In the genomic region with DNA sequence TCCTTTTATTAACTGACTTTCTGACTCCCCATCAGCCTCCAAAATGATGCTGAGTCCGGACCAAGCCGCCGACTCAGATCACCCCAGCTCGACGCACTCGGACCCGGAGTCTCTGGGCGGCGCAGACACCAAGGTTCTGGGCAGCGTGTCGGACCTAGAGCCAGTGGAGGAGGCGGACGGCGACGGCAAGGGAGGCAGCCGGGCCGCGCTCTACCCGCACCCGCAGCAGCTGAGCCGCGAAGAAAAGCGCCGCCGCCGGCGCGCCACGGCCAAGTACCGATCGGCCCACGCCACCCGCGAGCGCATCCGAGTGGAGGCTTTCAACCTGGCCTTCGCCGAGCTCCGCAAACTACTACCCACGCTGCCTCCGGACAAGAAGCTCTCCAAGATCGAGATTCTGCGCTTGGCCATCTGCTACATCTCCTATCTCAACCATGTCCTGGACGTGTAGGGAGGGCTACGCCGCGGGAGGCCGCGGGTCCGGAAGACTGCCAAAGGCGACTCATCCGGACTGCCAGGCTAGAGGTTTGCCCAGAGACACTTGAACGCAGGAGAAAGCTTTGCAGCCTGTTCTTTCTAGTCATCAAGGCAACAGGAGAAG, we compare ENCODE assay signal across 9 mouse cellular contexts. TPM values are rescaled to one million over a fixed set of nuclear protein-coding genes. Genes with fewer than 3 reads are reported as not detected.
DNase-seq lines count a peak whose midpoint lies in the region; ATAC-seq and TF ChIP-seq lines count a peak whose summit lies in the region.
"Had no signal": no experiment of that assay in that cellular context is flagged by ENCODE, and none has a peak within 500 bp of the region (broad histone marks: within the 10 kb centered on the region; RNA-seq: fewer than 3 reads in every experiment).

No protein-coding gene starts in this region.

- DNase-seq in heart, postnatal 4 days: no peak
- peak; percentile 27 for DNase-seq in R1 (ENCODE audit: low read depth, low spot score)
- peak; percentile 47 for DNase-seq in mesoderm, embryonic 11.5 days (ENCODE audit: low read depth, low spot score)
- no peak for DNase-seq in thymus, postnatal 25 days

- ATAC-seq in heart, embryonic 14.5 days (ENCODE audit: insufficient number of reproducible peaks, insufficient read depth, low FRiP score, low read depth): no peak
- ATAC-seq in hindbrain, embryonic 16.5 days: peak; percentile 25
- ATAC-seq in stomach, embryonic 15.5 days (ENCODE audit: insufficient read depth, low FRiP score, low read depth): no peak

- H3K9me3 ChIP-seq in heart, embryonic 14.5 days (ENCODE audit: control insufficient read depth, low read length): no peaks in the 10 kb centered on the region
- H3K9me3 ChIP-seq in hindbrain, embryonic 16.5 days (ENCODE audit: control insufficient read depth, low read length): no peaks in the 10 kb centered on the region
- H3K9me3 ChIP-seq in stomach, embryonic 15.5 days: no peaks in the 10 kb centered on the region

- no peaks in the 10 kb centered on the region for H3K36me3 ChIP-seq in heart, embryonic 14.5 days (ENCODE audit: control insufficient read depth, insufficient read depth, low read length)
- no peaks in the 10 kb centered on the region for H3K36me3 ChIP-seq in hindbrain, embryonic 16.5 days (ENCODE audit: control insufficient read depth, insufficient read depth, low read length)
- H3K36me3 ChIP-seq in stomach, embryonic 15.5 days: no peaks in the 10 kb centered on the region

- peaks cover 83% of the 10 kb centered on the region for H3K27me3 ChIP-seq in heart, embryonic 14.5 days (ENCODE audit: control insufficient read depth, insufficient read depth, low read length)
- H3K27me3 ChIP-seq in hindbrain, embryonic 16.5 days (replicated peaks; ENCODE audit: control insufficient read depth, insufficient read depth, low read length): 0 out of 2 replicates have a peak, but pooled peaks cover 2% of the 10 kb centered on the region
- peaks cover 63% of the 10 kb centered on the region for H3K27me3 ChIP-seq in stomach, embryonic 15.5 days (replicated peaks)

- no peak for TF ChIP-seq POLR2A in cortical plate, adult 2 months (IDR thresholded peaks at IDR 0.05; ENCODE audit: extremely low read depth, insufficient read depth, low read length)

- WGBS in heart, embryonic 14.5 days: under 1% methylated on average over 53 of the region's 53 CpGs
- whole genome bisulfite sequencing in hindbrain, embryonic 16.5 days: 1% methylated on average over 53 of the region's 53 CpGs
- WGBS in stomach, embryonic 15.5 days: under 1% methylated on average over 53 of the region's 53 CpGs

- peak overlapping the region; percentile 67 for H3K4me2 ChIP-seq in heart, embryonic 14.5 days (ENCODE audit: low read length)
- H3K4me2 ChIP-seq in hindbrain, embryonic 16.5 days (ENCODE audit: low read length): peak overlapping the region; percentile 77
- peak overlapping the region; percentile 60 for H3K4me2 ChIP-seq in stomach, embryonic 15.5 days

- H3K4me3 ChIP-seq in heart, embryonic 14.5 days (ENCODE audit: control insufficient read depth in 1 of 2, insufficient read depth in 1 of 2, low read depth in 1 of 2, low read length in 2 of 2): peak overlapping the region; percentile 31 to 34
- peak overlapping the region; percentile 5; the same call in 1 of the 2 replicates for H3K4me3 ChIP-seq in cortical plate, adult 2 months (ENCODE audit: insufficient read depth, low read length)
- H3K4me3 ChIP-seq in hindbrain, embryonic 16.5 days (ENCODE audit: low read length): peak overlapping the region; percentile 57
- H3K4me3 ChIP-seq in stomach, embryonic 15.5 days (replicated peaks): peak overlapping the region; percentile 32
- H3K4me3 ChIP-seq: myocyte had no signal

- no peak for TF ChIP-seq CTCF in cortical plate, adult 2 months (IDR thresholded peaks at IDR 0.05; ENCODE audit: extremely low read depth, insufficient read depth, low read length)

- H3K27ac ChIP-seq in heart, embryonic 14.5 days (replicated peaks in 1 of 2; ENCODE audit: control insufficient read depth in 1 of 2, insufficient read depth in 1 of 2, low read depth in 2 of 2, low read length in 2 of 2): no peak overlapping the region
- H3K27ac ChIP-seq in cortical plate, adult 2 months (ENCODE audit: insufficient read depth, low read length): no peak overlapping the region
- peak overlapping the region; percentile 95 for H3K27ac ChIP-seq in hindbrain, embryonic 16.5 days (ENCODE audit: low read depth, low read length)
- H3K27ac ChIP-seq in stomach, embryonic 15.5 days: no peak overlapping the region

- H3K9ac ChIP-seq in heart, embryonic 14.5 days (ENCODE audit: low read length): peak overlapping the region; percentile 42
- peak overlapping the region; percentile 82 for H3K9ac ChIP-seq in hindbrain, embryonic 16.5 days (ENCODE audit: low read depth, low read length)
- H3K9ac ChIP-seq in stomach, embryonic 15.5 days: no peak overlapping the region

- H3K4me1 ChIP-seq in heart, embryonic 14.5 days (ENCODE audit: control insufficient read depth in 2 of 2, insufficient read depth in 2 of 2, low read length in 2 of 2): peaks cover 7 to 18% of the 10 kb centered on the region in 2 experiments; a peak in 3 of 4 replicates
- no peaks in the 10 kb centered on the region for H3K4me1 ChIP-seq in cortical plate, adult 2 months (ENCODE audit: control insufficient read depth, insufficient read depth, low read length)
- H3K4me1 ChIP-seq in hindbrain, embryonic 16.5 days (ENCODE audit: control insufficient read depth, insufficient read depth, low read depth, low read length): peaks cover 14% of the 10 kb centered on the region
- peaks cover 19% of the 10 kb centered on the region for H3K4me1 ChIP-seq in stomach, embryonic 15.5 days

RNA-seq across cellular contexts. Expression of a gene that starts 2.8 kb away (rescaled TPM):
- polyA plus RNA-seq in heart, embryonic 14.5 days (2014; fragmentation: Nextera tagmentation; extraction: Ambion mirVana): not detected in 2 replicates
- not detected for total RNA-seq in heart, postnatal 4 days (2021)
- 0.02 and 0.13 TPM in 2 replicates for polyA plus RNA-seq in cortical plate, adult 2 months (2012; rRNA removed)
- polyA plus RNA-seq in hindbrain, embryonic 16.5 days (2015; fragmentation: Nextera tagmentation; extraction: Ambion mirVana): 25.6 and 32.3 TPM in 2 replicates
- polyA plus RNA-seq in stomach, embryonic 15.5 days (2015; fragmentation: Nextera tagmentation; extraction: Ambion mirVana): 0.05 and 0.10 TPM in 2 replicates

Comparison
In these comparisons a context has a peak if more than half of its experiments do, and no peak if none do; other contexts are left out.
1. H3K4me3 ChIP-seq: peak in every context shown above with its lines; median percentile 57 in hindbrain, embryonic 16.5 days; 32 in heart, embryonic 14.5 days; 32 in stomach, embryonic 15.5 days; 5 in cortical plate, adult 2 months.
2. DNase-seq: peak in R1 (single experiment) and mesoderm, embryonic 11.5 days (single experiment); none in heart, postnatal 4 days (single experiment) and thymus, postnatal 25 days (single experiment).
3. RNA of a gene that starts 2.8 kb away (polyA plus RNA-seq): 25.6 to 32.3 TPM in hindbrain, embryonic 16.5 days; 0.05 to 0.10 TPM in stomach, embryonic 15.5 days, 0.02 to 0.13 TPM in cortical plate, adult 2 months and not detected in heart, embryonic 14.5 days; every median in the first group is over 10 times any median in the second.
4. Peak in every context shown above with its lines, with median percentiles within 50 percentile points of each other: H3K4me2 ChIP-seq.